Mouse (Mus musculus): Measurements from ENCODE around the gene Col15a1.

Gene Col15a1

GRCm38 (mm10) chr4:47353416-47354111, 145.6 kb downstream of the Col15a1 start:
- ChIA-PET POLR2A (interaction anchor here (0.6 to 2.6 kb wide), 16 partner anchors 9 to 1231 kb away, joined by 3 to 25 read pairs (median 4); partner anchors contain the start of genes Alg2 (in 2 of the 4), Sec61b (in 2 of the 4), Erp44 (in 1 of the 4) and Galnt12 (in 1 of the 4)), CTCF (interaction anchor here (0.6 to 2.6 kb wide), 9 partner anchors 8 to 1048 kb away, joined by 3 to 20 read pairs (median 6); no protein-coding TSS in a partner anchor)

GRCm38 (mm10) chr4:47354304-47354703, 146.3 kb downstream of the Col15a1 start:
- ChIA-PET CTCF (no interaction called here), POLR2A (interaction anchor here in 1 of 4 experiments (1.5 kb wide), 1 partner anchor 120 kb away, joined by 6 read pairs; the partner anchor contains the start of genes Alg2 and Sec61b)

GRCm38 (mm10) chr4:47362662-47363061, 154.7 kb downstream of the Col15a1 start:
- ChIA-PET CTCF (interaction anchor here in 2 of 4 experiments (1.1 to 1.5 kb wide), 3 partner anchors 10 to 140 kb away, joined by 3 to 7 read pairs (median 3); partner anchors contain the start of gene Tgfbr1 (in 1 of the 2)), POLR2A (interaction anchor here in 2 of 4 experiments (2.8 to 5.4 kb wide), 2 partner anchors 10 kb away, joined by 9 to 25 read pairs; partner anchors contain the start of gene Tgfbr1 (in 2 of the 2))

Data from embryonic stem cell, embryonic (primary cell).